9 mouse cellular contexts compared by ENCODE assay signal in genomic region chr13:5302141-5302540, GRCm38 (mm10).
DNase-seq lines count a peak whose midpoint lies in the region; ATAC-seq and TF ChIP-seq lines count a peak whose summit lies in the region.
"Had no signal": no experiment of that assay in that cellular context is flagged by ENCODE, and none has a peak within 500 bp of the region (broad histone marks: within the 10 kb centered on the region; RNA-seq: fewer than 3 reads in every experiment).

No protein-coding gene starts in this region.

- no peaks in the 10 kb centered on the region for H3K36me3 ChIP-seq in heart, postnatal 0 days (replicated peaks; ENCODE audit: control insufficient read depth, insufficient read depth, low read length)
- H3K36me3 ChIP-seq: liver, embryonic 12.5 days had no signal

- peak overlapping the region; percentile 20 for H3K27ac ChIP-seq in gastrocnemius, adult 2 months
- H3K27ac ChIP-seq in heart, postnatal 0 days (ENCODE audit: low read depth) = peak overlapping the region; percentile 70
- H3K27ac ChIP-seq: liver, embryonic 12.5 days had no signal

- peaks cover 8% of the 10 kb centered on the region; the same call in 1 of the 2 replicates for H3K4me1 ChIP-seq in heart, postnatal 0 days (ENCODE audit: control insufficient read depth, insufficient read depth)
- H3K4me1 ChIP-seq: liver, embryonic 12.5 days had no signal

- no peak for TF ChIP-seq CTCF in gastrocnemius, adult 2 months (IDR thresholded peaks at IDR 0.05)
- no peak for TF ChIP-seq CTCF in heart, postnatal 0 days (IDR thresholded peaks at IDR 0.05; ENCODE audit: low read depth)

- peak; percentile 64; the same call in 1 of the 2 replicates for ATAC-seq in heart, postnatal 0 days (ENCODE audit: insufficient read depth, low read depth)
- ATAC-seq: liver, embryonic 12.5 days had no signal

- WGBS in heart, postnatal 0 days = 17% methylated on average over 1 of the region's 1 CpGs

- no peaks in the 10 kb centered on the region for H3K27me3 ChIP-seq in heart, postnatal 0 days (ENCODE audit: control insufficient read depth, insufficient read depth, low read length)
- H3K27me3 ChIP-seq: liver, embryonic 12.5 days had no signal

- H3K9ac ChIP-seq in heart, postnatal 0 days (replicated peaks; ENCODE audit: low read depth, low read length) = no peak overlapping the region
- H3K9ac ChIP-seq: liver, embryonic 12.5 days had no signal

- no peak for TF ChIP-seq EP300 in heart, postnatal 0 days (IDR thresholded peaks at IDR 0.05; ENCODE audit: low read depth)

- DNase-seq in gastrocnemius, adult 2 months = no peak
- no peak for DNase-seq in gastrocnemius, postnatal 10 days
- DNase-seq in lung, postnatal 10 days = peak; percentile 5
- DNase-seq in lung, adult 18-20 months = no peak
- DNase-seq in brain, adult 2 months (ENCODE audit: low read depth, low spot score) = peak; percentile 70
- DNase-seq in heart, postnatal 0 days (ENCODE audit: low spot score) = peak; percentile 57
- no peak for DNase-seq in gastrocnemius, adult 8-10 months (ENCODE audit: low spot score in 2 of 2)
- DNase-seq in layer of hippocampus, adult 9-11 months = no peak

- no peaks in the 10 kb centered on the region for H3K9me3 ChIP-seq in heart, postnatal 0 days (replicated peaks; ENCODE audit: control insufficient read depth, low read length)
- H3K9me3 ChIP-seq: liver, embryonic 12.5 days had no signal

- H3K4me2 ChIP-seq in heart, postnatal 0 days (ENCODE audit: low read depth, low read length) = no peak overlapping the region
- H3K4me2 ChIP-seq: liver, embryonic 12.5 days had no signal

- intact Hi-C loops in gastrocnemius, adult 2 months (cut with DNase I) = no loop called here

- no peak overlapping the region for H3K4me3 ChIP-seq in gastrocnemius, adult 2 months
- no peak overlapping the region for H3K4me3 ChIP-seq in heart, postnatal 0 days (ENCODE audit: low read depth, low read length)
- H3K4me3 ChIP-seq: liver, embryonic 12.5 days had no signal

Comparison
In these comparisons a context has a peak if more than half of its experiments do, and no peak if none do; other contexts are left out.
1. DNase-seq: peak in lung, postnatal 10 days (single experiment), brain, adult 2 months (single experiment) and heart, postnatal 0 days (single experiment); none in gastrocnemius, adult 2 months (single experiment), gastrocnemius, postnatal 10 days (single experiment), lung, adult 18-20 months (0 of 2), gastrocnemius, adult 8-10 months (0 of 2) and layer of hippocampus, adult 9-11 months (single experiment).